ENCODE assay signal across 10 mouse cellular contexts in genomic region chr14:118050431-118050830, GRCm38 (mm10).
"Had no signal": no experiment of that assay in that cellular context is flagged by ENCODE, and none has a peak within 500 bp of the region (broad histone marks: within the 10 kb centered on the region; RNA-seq: fewer than 3 reads in every experiment).

No protein-coding gene starts in this region.

- H3K4me3 ChIP-seq: layer of hippocampus, adult 2 months; limb, embryonic 12.5 days; liver, embryonic 13.5 days had no signal

- H3K4me1 ChIP-seq: liver, embryonic 13.5 days had no signal

- H3K36me3 ChIP-seq: limb, embryonic 12.5 days; liver, embryonic 13.5 days had no signal

- H3K4me2 ChIP-seq: limb, embryonic 12.5 days; liver, embryonic 13.5 days had no signal

- H3K27ac ChIP-seq: layer of hippocampus, adult 2 months; limb, embryonic 12.5 days; liver, embryonic 13.5 days had no signal

- H3K9ac ChIP-seq: limb, embryonic 12.5 days; liver, embryonic 13.5 days; liver, postnatal 0 days had no signal

- H3K9me3 ChIP-seq: limb, embryonic 12.5 days; liver, embryonic 13.5 days had no signal

- H3K27me3 ChIP-seq: limb, embryonic 12.5 days; liver, embryonic 13.5 days had no signal

- DNase-seq: kidney, adult 11 months; kidney, adult 9 months; kidney, postnatal 10 days; liver, embryonic 13.5 days; right cerebral cortex, postnatal 14 days; thymus, adult 18-20 months; thymus, postnatal 14 days had no signal
